Mouse (Mus musculus) bone marrow macrophage, adult 2 months (primary cell): ENCODE measurements around the gene Lsm12.

ENCODE experiments used
- CTCF ChIP-seq: IDR thresholded peaks from 2 replicates; pipeline ENCODE4 v1.5.1; 2012; ENCODE audit warnings: low read depth, mild to moderate bottlenecking, low read length, moderate library complexity
- POLR2A ChIP-seq: IDR thresholded peaks from 2 replicates; pipeline ENCODE4 v1.6.1; 2012; ENCODE audit warnings: mild to moderate bottlenecking, low read depth, low read length, borderline replicate concordance

DNA sequence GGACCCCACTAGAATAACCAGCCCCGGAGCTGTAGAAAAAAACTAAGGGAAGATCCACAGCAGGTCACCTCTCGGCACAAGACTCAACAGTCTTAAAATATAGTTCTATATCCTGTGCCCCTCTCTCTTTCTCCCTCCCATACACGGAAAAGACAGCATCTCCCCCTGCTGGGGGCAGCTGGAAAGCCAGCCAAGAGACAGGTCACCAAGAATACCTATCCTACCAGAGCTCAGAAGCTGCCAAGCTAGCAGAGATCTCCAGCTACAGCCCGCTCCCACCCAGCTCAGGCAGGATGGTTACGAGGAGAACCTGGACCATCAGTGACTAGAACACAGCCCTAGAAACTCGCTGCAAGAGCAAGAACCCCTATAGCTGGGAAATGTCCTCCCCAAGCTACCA, 38.1 kb upstream of the Lsm12 start:
- no peak for TF ChIP-seq POLR2A
- TF ChIP-seq CTCF = no peak; the same call in 1 of the 2 replicates
